Mouse (Mus musculus): Measurements from ENCODE around the gene Ddx27.

GRCm38 (mm10) chr2:166990861-166991260 lies 24.1 kb upstream of the Ddx27 start:
- TF ChIP-seq HCFC1 (IDR thresholded peaks at IDR 0.05; ENCODE audit: borderline replicate concordance, insufficient read depth, low read length) (no peak), ZC3H11A (IDR thresholded peaks at IDR 0.05; ENCODE audit: borderline replicate concordance, low read depth, low read length) (no peak), ZNF384 (IDR thresholded peaks at IDR 0.05; ENCODE audit: low read depth, low read length) (no peak), MAFK (IDR thresholded peaks at IDR 0.05; ENCODE audit: insufficient read depth, low read depth, low read length) (no peak)

All from ES-E14 (cell line).